Mouse (Mus musculus) hindbrain, embryonic 10.5 days (tissue): ENCODE data around the gene Krt79. TPM values are rescaled to one million over a fixed set of nuclear protein-coding genes. Genes with fewer than 3 reads are reported as not detected.

ENCODE experiments used
- DNase-seq: peaks from one replicate; pipeline ENCODE4 v3.0.0-alpha.2; 2017; ENCODE audit warnings: low spot score
- H3K27ac ChIP-seq: fragments of 300-500 bp; sonication (generic); 2 replicates; pipeline ENCODE4 v1.5.1; 2016; ENCODE audit warnings: mild to moderate bottlenecking, moderate library complexity
- H3K27me3 ChIP-seq: fragments of 300-500 bp; sonication (generic); 2 replicates; pipeline ENCODE4 v1.6.1; 2016; ENCODE audit warnings: mild to moderate bottlenecking; ENCODE audit not compliant: poor library complexity, insufficient read depth, severe bottlenecking
- H3K36me3 ChIP-seq: fragments of 300-500 bp; sonication (generic); 2 replicates; pipeline ENCODE4 v1.6.1; 2016; ENCODE audit warnings: mild to moderate bottlenecking, moderate library complexity
- H3K4me1 ChIP-seq: fragments of 300-500 bp; sonication (generic); replicated peaks from 2 replicates; pipeline ENCODE4 v1.6.1; 2016; ENCODE audit warnings: mild to moderate bottlenecking
- H3K4me3 ChIP-seq: fragments of 300-500 bp; sonication (generic); 2 replicates; pipeline ENCODE4 v1.5.1; 2016; ENCODE audit warnings: mild to moderate bottlenecking, moderate library complexity
- H3K9me3 ChIP-seq: fragments of 300-500 bp; sonication (generic); 2 replicates; pipeline ENCODE4 v1.6.1; 2016; ENCODE audit warnings: mild to moderate bottlenecking, moderate library complexity
- WGBS: fragments of 180-500 bp; shearing (Covaris S2); methylation state at CpG from one replicate; pipeline ENCODE4 v1.1.7; 2016; 5-methylcytosine and 5-hydroxymethylcytosine counted together
- polyA plus RNA-seq: library from polyadenylated mRNA; unstranded; fragments of >200 nt; fragmentation: Nextera tagmentation; extraction: Ambion mirVana; gene quantifications from 2 replicates; pipeline ENCODE4 v1.2.1, GENCODE M21; 2016

Krt79 gene
- polyA plus RNA-seq, 1 experiment from 2014 or later = 0.18 TPM

- WGBS = 72% methylated on average over 12 of the region's 12 CpGs
- Histone ChIP-seq H3K36me3 (no peaks in the 10 kb centered on the region), H3K9me3 (no peaks in the 10 kb centered on the region), H3K4me3 (no peak overlapping the region), H3K27ac (no peak overlapping the region), H3K4me1 (peaks cover 24% of the 10 kb centered on the region), H3K27me3 (peaks cover 45% of the 10 kb centered on the region)
- no peak for DNase-seq
Measured at GRCm38 (mm10) chr15:101927340-101928080, 12.6 kb downstream of the Krt79 start.

- Histone ChIP-seq H3K27me3 (peaks cover 24% of the 10 kb centered on the region), H3K36me3 (no peaks in the 10 kb centered on the region), H3K4me1 (peaks cover 16% of the 10 kb centered on the region), H3K27ac (no peak overlapping the region), H3K9me3 (no peaks in the 10 kb centered on the region), H3K4me3 (no peak overlapping the region)
- 89% methylated on average over 1 of the region's 1 CpGs for WGBS
- no peak for DNase-seq
Measured at GRCm38 (mm10) chr15:101925041-101925440, 15.1 kb downstream of the Krt79 start.

- DNase-seq = no peak
- WGBS = 84% methylated on average over 11 of the region's 11 CpGs
Measured at GRCm38 (mm10) chr15:101924635-101925034, 15.5 kb downstream of the Krt79 start, which contains the start of gene Krt4. Gene Krt4 (minus strand): TSS chr15:101924735.

GRCm38 (mm10) chr15:101922296-101922695, 17.8 kb downstream of the Krt79 start:
- Histone ChIP-seq H3K36me3 (no peaks in the 10 kb centered on the region), H3K27ac (no peak overlapping the region), H3K27me3 (no peaks in the 10 kb centered on the region), H3K4me1 (peaks cover 2% of the 10 kb centered on the region), H3K4me3 (no peak overlapping the region), H3K9me3 (no peaks in the 10 kb centered on the region)
- 92% methylated on average over 2 of the region's 2 CpGs for WGBS
- no peak for DNase-seq

More at GRCm38 (mm10) chr15:101924635-101925034, 15.5 kb downstream of the Krt79 start, which contains the start of gene Krt4:
- Histone ChIP-seq H3K27ac (no peak within 1 kb of the TSS), H3K9me3 (no peaks in the 10 kb centered on the region), H3K4me3 (no peak within 1 kb of the TSS), H3K36me3 (no peaks in the 10 kb centered on the region), H3K4me1 (peaks cover 12% of the 10 kb centered on the region), H3K27me3 (peaks cover 20% of the 10 kb centered on the region)

GRCm38 (mm10) chr15:101916072-101916471, 24.1 kb downstream of the Krt79 start:
- 71% methylated on average over 2 of the region's 2 CpGs for WGBS
- H3K36me3 ChIP-seq = no peaks in the 10 kb centered on the region
- no peak for DNase-seq

GRCm38 (mm10) chr15:101904849-101905248, 35.3 kb downstream of the Krt79 start:
- 85% methylated on average over 5 of the region's 5 CpGs for WGBS
- Histone ChIP-seq H3K4me1 (0 out of 2 replicates have a peak, but pooled peaks cover 6% of the 10 kb centered on the region), H3K4me3 (no peak overlapping the region), H3K36me3 (no peaks in the 10 kb centered on the region), H3K9me3 (no peaks in the 10 kb centered on the region), H3K27ac (no peak overlapping the region), H3K27me3 (no peaks in the 10 kb centered on the region)
- no peak for DNase-seq

More at GRCm38 (mm10) chr15:101916072-101916471, 24.1 kb downstream of the Krt79 start:
- Histone ChIP-seq H3K27me3 (no peaks in the 10 kb centered on the region), H3K27ac (no peak overlapping the region), H3K4me3 (no peak overlapping the region), H3K4me1 (peaks cover 7% of the 10 kb centered on the region), H3K9me3 (no peaks in the 10 kb centered on the region)

- DNase-seq = no peak
- H3K27me3 ChIP-seq = no peaks in the 10 kb centered on the region
- H3K27ac ChIP-seq = no peak overlapping the region
- WGBS = 68% methylated on average over 12 of the region's 12 CpGs
- no peak overlapping the region for H3K4me3 ChIP-seq
- H3K9me3 ChIP-seq = no peaks in the 10 kb centered on the region
- H3K4me1 ChIP-seq = 0 out of 2 replicates have a peak, but pooled peaks cover 6% of the 10 kb centered on the region
- no peaks in the 10 kb centered on the region for H3K36me3 ChIP-seq
Measured at GRCm38 (mm10) chr15:101902171-101903149, 37.7 kb downstream of the Krt79 start.

- Histone ChIP-seq H3K27me3 (no peaks in the 10 kb centered on the region), H3K36me3 (no peaks in the 10 kb centered on the region), H3K9me3 (no peaks in the 10 kb centered on the region), H3K4me3 (no peak overlapping the region), H3K4me1 (no peaks in the 10 kb centered on the region), H3K27ac (no peak overlapping the region)
- WGBS = 93% methylated on average over 4 of the region's 4 CpGs
- no peak for DNase-seq
Measured at GRCm38 (mm10) chr15:101895216-101895615, 44.9 kb downstream of the Krt79 start.

GRCm38 (mm10) chr15:101892820-101893219, 47.3 kb downstream of the Krt79 start, which contains the start of gene Krt76:
Gene Krt76 (minus strand): TSS chr15:101892920.
- no peak within 1 kb of the TSS for H3K27ac ChIP-seq
- no peaks in the 10 kb centered on the region for H3K9me3 ChIP-seq
- H3K36me3 ChIP-seq = no peaks in the 10 kb centered on the region
- no peak for DNase-seq
- no peaks in the 10 kb centered on the region for H3K4me1 ChIP-seq
- no peaks in the 10 kb centered on the region for H3K27me3 ChIP-seq
- H3K4me3 ChIP-seq = no peak within 1 kb of the TSS
- WGBS = 75% methylated on average over 4 of the region's 4 CpGs

GRCm38 (mm10) chr15:101879776-101880175, 60.3 kb downstream of the Krt79 start:
- H3K4me1 ChIP-seq = 0 out of 2 replicates have a peak, but pooled peaks cover 2% of the 10 kb centered on the region
- no peaks in the 10 kb centered on the region for H3K36me3 ChIP-seq
- peak; percentile 33 for DNase-seq
- H3K4me3 ChIP-seq = no peak overlapping the region
- H3K9me3 ChIP-seq = no peaks in the 10 kb centered on the region
- H3K27me3 ChIP-seq = no peaks in the 10 kb centered on the region
- 28% methylated on average over 11 of the region's 11 CpGs for WGBS
- H3K27ac ChIP-seq = no peak overlapping the region
